Mouse (Mus musculus) left cerebral cortex, postnatal 4 days (tissue): ENCODE results near the gene Olfr1417. TPM values are rescaled to one million over a fixed set of nuclear protein-coding genes. Genes with fewer than 3 reads are reported as not detected.
"Not testable (repeated sequence)": the region's sequence is repeated elsewhere in the genome, so short reads cannot be mapped to it uniquely, and the experiment has no call there.

Experiments
- DNase-seq: peaks from one replicate; pipeline ENCODE4 v3.0.0-alpha.2; 2022
- intact Hi-C: fragments of 180-260 bp; cut with DNase I; formaldehyde crosslinking; loops from one replicate; pipeline ENCODE4 v1.15.1; 2025
- total RNA-seq, 2 experiments: library from RNA; stranded (reverse); gene quantifications; 2 replicates each; pipeline ENCODE4 v1.2.3; 2021

The Olfr1417 gene
- not detected for total RNA-seq

DNA sequence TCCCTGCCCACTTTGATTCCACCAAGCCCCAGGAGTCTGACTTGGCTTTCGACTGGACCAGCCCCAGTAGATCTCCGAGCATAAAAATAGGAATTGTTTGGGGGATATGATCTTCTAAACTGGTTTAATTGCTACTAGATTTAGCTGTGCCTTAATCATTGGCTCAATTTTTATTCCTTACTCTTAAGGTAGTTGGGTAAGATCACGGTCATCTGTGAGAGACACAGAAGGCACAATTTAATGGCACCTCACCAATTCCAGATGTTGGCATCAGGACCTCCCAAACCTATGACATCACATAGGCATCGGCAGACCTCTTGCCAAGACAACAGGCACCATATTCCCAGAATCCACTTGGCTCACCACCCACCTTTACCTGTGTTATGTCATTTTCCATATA lies at the start of gene Olfr1417:
Olfr1417 (minus strand) TSS at position 101 of the 400 bp plus-strand sequence.
- DNase-seq = no peak
- intact Hi-C loops = no loop called here

DNA sequence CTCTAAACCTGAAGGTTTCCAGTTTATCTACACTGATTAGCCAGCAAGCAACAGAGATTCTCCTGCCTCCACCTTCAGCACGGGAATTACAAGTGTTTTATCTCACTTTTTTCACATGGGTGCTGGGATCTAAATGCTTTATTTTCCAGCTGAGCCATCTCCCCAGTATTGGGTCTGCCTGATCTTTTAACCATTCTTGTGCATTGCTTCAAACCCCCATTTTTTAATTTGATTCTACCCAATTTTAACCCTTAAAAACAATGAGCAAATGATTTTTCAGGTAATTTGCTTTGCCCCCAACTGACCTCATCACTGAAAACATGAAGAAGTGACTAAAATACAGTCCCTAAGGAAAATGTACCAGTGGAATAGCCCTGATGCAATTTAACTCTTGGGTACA lies 47.2 kb upstream of the Olfr1417 start, which contains the start of gene Olfr1420:
Olfr1420 (plus strand) TSS at position 301 of the 400 bp plus-strand sequence.
- no peak for DNase-seq
- intact Hi-C loops = no loop called here

DNA sequence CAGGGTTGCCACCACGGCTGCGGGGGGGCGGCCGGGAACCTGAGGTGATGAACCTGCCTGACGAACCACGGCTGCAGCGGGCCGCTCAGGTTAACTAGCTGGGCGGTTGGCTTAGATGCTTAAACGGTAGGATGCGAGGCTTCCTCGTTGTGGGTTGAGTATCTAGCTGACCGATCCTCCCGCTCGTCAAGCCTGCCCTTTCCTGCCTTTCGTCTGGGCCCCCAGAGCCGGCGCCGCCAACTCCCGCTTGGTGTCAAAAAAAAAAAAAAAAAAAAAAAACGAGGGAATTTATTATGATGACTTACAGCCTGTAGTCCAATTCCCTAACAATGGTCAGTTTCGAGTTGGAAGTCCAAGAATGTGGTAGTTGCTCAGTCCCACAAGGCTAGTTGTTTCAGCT lies 39.4 kb upstream of the Olfr1417 start:
- DNase-seq, intact Hi-C loops: not testable (repeated sequence)

DNA sequence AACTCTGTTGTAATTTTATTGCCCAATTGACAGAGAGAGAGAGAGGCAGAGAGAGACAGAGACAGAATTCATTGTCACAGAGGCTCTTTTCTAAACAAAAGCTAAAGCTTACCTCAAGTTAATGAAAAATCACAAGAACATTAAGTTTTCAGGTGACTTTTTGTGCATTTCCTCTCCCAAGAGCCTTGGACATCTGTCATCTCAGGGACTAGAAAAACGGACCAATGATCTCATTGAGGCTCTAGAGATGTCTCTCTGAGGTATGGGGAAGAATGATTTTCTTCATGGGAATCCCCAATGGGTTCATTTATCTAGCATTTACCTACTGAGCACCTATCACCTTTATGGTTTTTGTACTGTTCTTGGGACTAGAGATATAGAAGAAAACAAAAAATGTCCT lies 36.0 kb upstream of the Olfr1417 start, which contains the start of gene Olfr1419:
Olfr1419 (minus strand) TSS at position 101 of the 400 bp plus-strand sequence.
- no peak for DNase-seq
- intact Hi-C loops = no loop called here

DNA sequence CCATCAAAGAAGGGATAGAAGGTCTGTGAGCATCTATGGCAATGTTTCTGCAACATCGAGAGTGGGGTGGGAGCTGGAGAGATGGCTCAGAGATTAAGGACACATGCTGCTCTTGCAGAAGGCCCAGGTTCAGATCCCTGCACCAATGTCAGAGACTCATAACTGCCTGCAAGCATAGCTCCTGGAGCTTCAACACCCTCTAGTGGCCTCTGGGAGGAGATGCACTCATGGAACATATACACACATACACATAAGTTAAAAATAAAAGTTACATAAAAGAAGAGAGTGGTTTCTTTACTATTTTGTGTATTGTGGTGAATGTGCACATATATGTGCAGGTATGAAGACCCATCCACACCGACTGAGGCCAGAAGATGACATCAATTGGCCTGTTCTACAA lies 28.8 kb upstream of the Olfr1417 start:
- intact Hi-C loops = no loop called here
- DNase-seq = no peak

DNA sequence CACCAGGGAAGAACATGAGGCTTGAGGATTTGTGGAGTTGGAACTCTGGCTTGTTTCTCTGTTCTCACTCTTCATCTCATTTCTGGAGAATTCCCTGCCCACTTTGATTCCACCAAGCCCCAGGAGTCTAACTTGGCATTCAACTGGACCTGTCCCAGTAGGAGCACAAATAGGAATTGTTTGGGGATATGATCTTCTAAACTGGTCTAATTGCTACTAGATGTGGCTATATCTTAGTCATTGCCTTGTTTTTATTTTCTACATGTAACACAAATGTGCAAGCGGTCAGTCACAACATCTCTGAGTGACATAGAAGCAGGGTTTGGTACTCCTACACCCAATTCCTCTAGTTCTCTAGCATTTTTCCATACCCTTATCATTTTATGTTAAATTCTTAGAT lies 21.9 kb upstream of the Olfr1417 start, which contains the start of gene Olfr1418:
Olfr1418 (minus strand) TSS at position 101 of the 400 bp plus-strand sequence.
- intact Hi-C loops = no loop called here
- DNase-seq = no peak

DNA sequence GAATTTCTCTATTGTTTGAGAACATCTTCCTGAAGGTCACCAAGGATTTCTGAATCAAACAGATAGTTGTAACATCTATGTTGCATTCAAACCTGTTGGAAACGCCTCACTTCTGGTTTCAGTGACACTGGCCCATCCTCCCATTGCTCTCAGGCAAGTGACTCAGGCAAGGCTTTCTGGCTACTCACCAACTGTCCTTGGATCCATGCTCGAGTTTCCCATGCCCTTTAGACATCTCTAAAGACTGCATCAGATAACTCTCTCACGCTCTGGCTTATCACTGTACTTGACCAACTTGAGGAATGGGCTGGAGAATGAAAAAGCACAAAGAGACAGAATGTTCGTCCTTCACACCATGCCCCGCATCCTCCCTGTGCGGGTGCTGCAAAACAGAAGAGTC lies 17.5 kb upstream of the Olfr1417 start:
- intact Hi-C loops = no loop called here
- DNase-seq = no peak

DNA sequence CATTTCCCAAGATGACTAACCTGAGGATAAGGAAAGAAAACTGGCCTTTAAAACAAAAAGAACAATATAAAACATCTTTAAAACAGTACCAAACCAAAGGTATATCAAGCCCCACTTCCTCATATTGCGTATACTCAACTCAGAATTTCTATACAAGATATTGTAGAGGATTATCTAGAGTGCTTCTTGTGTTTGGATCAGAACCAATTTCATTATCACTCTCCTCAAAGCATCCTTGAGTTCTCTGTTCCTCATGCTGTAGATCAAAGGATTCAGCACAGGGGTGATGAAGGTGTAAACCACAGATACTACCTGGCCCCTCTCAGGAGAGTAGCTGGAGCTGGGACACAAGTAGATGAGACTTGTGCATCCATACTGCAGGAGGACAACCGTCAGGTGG lies 15.8 kb upstream of the Olfr1417 start:
- no peak for DNase-seq
- intact Hi-C loops = no loop called here

DNA sequence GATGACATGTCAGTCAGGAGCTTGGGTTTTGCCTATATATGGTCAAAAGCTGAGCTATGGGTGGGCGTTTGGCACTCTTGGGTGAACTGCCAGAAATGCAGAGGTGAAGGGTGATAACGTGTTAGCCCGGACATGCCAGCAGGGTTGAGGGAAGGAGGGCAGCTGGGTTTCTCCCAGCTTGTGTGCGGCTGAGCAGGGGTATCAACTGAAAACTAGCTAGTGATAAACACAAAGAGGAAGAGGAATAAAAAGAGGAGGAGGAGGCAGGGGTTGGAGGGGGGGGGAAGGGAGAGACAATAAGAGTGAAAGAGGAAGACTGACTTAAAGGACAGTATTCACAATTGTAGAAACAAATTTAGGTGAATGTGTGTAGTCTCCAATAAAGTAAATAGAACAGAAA lies 13.6 kb upstream of the Olfr1417 start:
- intact Hi-C loops = no loop called here

DNA sequence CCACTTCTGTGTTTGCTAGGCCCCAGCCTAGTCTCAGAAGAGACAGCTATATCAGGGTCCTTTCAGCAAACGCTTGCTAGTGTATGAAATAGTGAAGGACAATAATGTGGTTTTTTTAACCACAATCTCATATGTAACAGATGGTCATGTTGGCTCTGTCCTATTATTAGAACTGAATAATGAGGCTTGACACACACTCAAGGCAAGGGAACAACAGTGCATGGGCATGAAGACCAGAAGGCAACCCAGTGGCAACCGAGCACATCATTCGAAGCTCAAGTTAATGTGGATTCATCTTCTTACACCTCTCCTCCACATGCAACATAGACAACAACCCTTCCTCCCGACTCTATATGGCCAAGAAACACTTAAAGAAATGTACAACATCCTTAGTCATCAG lies 7.3 kb upstream of the Olfr1417 start:
- no peak for DNase-seq
- intact Hi-C loops = no loop called here

More for the DNA sequence above, 13.6 kb upstream of the Olfr1417 start:
- no peak for DNase-seq

DNA sequence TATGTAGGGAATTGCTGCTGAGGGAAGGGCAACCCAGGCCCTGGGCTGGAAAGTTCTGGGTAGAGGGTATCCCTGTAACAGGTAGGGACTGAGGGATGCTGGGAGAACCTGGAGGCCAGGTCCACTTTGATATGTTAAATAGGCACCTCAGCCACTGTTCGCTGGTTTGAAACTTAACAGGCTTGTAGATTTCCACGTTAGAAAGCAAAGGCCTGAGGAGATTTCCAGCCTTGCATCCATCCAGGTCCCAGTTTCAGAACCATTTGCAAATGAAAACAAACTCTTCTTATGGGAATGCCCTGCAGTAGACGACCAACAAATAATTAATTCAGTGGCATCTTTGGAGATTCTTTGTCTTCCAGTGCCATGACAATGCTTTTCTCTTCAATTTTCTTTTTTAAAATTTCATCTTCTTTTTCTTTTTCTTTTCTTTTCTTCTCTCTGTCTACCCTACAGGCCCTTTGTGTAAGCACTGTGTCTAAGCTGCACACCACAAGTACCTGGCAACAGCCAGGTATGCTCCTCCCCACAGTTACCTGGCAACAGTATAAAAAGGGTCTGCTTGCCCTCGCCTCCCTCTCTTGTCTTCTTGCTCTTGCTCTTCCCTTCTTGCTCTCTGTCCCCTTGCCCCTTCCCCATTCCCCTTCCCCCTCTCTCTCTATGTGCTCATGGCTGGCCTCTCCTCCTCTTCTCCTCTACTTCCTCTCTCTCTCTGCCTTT lies 15.5 kb downstream of the Olfr1417 start:
- no peak for DNase-seq
- intact Hi-C loops = no loop called here

DNA sequence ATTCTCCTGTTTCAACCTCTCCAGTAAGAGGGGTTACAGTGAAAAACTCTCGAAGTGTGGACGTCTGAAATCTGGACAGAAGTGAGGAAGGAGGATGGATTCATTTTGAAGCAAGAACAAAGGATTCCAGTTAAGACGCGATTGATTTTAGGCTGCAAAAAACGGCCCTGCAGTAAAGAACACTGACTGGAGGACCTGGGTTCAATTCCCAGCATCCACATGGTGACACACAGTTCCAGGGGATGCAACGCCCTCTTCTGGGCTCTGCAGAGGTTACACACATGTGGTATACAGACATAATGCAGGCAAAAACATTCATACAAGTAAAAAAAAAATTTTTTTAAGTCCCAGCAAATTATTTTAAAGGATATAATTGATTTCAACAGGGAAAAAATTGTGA lies 18.8 kb downstream of the Olfr1417 start:
- no peak for DNase-seq
- intact Hi-C loops = no loop called here

DNA sequence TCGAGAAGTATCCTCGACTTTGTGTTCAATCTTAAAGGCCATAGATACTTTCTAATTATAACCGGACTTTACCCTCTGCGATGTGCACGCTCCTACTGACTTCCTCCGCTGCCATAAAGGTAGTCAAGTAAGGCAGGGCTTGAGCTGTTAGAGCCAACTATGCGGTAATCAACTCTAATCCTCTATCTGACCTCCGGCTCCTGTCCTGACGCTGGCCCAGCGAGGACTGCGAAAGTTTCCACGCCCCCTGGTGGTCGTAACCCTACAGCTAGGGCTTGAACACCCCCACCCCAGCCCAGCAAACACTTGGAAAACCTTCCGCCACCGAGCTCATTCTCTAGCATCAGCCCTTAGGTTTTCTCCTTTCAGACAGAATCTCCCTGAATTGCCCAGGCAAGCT lies 19.2 kb downstream of the Olfr1417 start:
- intact Hi-C loops = no loop called here
- peak; percentile 90 for DNase-seq

DNA sequence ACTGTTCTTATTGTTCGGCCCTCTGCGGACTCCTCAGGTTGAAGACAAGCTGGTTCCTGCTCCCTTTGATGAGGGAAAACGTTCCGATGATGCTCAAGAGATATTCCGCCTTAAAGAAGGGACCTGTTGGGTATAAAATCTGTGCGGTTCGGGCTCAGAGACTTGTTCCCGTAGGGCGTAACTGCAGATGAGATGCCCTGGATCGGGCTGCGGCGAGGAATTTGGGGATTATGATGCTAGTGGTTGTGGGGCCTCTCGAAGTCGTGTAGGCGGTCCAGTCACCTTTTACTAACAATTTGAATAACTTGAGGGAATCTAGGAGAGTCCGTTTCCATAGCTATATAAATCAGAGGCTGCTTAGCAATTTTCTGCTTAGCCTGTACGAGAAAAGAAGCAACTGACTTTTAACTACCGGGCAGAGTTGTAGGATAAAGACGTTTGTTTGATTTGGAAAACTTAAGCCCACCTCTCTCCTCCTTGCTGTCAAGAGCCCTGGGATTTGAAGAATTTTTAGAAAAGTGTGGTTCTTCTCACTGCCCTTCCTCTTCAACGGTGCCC lies 19.8 kb downstream of the Olfr1417 start, which contains the start of gene Stx3:
Stx3 (minus strand) TSS at position 261 of the 558 bp plus-strand sequence.
- DNase-seq = no peak
- intact Hi-C loops = no loop called here

DNA sequence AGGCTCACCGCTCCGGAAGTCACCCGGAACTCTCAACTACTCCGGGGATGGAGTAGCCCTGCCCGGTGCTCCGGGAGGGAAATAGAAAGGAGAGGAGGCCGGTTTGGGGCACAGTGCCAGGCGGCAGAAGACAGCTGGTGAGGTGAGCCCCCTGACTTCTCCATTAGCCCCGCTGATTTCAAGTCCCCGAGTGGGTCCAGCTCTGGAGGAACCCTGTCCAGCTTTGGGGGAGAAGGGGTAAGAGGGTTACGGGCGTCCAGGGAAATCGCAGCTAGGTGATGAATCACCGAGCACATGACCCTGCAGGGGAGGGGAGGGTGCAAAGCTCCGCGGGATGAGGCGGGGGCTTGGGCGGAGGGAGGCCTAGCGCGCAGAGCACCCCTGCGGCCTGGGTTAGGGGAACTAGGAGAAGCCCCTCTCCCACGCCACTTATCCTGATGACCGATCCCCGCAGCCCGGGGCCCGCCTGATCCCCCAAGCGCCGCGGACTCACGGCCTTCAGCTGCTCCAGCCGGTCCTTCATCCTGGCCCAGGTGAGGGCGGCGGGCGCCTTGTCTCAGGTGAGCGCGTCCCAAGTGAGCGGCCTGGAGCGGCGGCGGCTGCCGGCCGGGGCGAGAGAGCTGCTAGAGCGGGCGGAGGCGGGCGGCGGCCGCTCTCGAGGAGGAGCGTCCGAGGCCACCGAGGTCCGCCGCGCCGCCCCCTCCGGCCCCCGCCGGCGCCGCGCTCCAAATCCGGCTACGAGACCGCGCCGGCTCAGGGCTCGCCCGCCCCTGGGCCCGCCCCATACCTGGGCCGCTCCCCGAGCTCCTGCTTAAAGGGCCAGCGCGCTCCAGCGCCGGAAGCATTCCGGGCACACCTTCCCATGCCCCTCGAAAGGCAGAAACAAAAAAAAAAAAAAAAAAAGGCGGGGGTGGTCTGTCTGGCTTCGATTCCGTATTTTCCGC lies 20.5 kb downstream of the Olfr1417 start:
- DNase-seq = peak; percentile 41

DNA sequence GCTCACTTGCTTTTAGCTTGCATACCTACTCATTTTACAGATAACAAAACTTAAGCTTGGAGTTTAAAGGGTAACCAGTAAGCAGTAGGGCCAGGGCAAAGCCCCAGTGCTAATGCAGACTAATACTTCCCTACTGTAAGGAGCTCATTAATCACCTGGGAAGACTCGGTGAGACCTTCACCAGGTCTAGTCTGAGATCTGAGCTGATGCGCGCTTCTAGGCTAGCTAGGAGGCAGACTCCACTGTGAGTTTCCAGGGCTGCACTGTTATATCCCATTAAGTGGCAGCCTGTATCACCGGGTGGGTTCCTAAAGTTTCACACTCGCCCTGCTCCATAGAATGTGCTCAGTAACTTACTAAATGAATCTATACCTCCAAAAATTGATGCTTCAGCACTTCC lies 21.4 kb downstream of the Olfr1417 start:
- DNase-seq = no peak
- intact Hi-C loops = no loop called here

More for the DNA sequence above, 20.5 kb downstream of the Olfr1417 start:
- intact Hi-C loops = no loop called here

DNA sequence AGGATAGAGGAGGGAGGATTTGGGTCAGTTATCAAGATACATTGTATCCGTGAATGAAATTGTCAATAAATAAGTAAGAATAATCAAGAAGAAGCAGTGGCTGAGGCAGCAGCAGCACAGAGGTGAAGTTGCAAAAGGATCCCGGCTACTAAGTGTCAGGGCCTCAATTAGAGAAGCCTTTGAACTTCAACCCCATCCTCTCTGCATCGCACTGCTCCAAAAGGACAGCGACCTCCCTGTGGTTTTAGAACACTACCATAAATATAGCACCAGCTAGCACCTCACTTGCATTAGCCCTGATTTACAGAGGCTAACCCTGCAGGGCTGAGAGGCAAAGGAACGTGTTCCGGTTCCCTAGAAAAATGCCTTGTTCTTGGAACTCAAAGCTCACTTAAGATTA lies 22.3 kb downstream of the Olfr1417 start:
- intact Hi-C loops = no loop called here

DNA sequence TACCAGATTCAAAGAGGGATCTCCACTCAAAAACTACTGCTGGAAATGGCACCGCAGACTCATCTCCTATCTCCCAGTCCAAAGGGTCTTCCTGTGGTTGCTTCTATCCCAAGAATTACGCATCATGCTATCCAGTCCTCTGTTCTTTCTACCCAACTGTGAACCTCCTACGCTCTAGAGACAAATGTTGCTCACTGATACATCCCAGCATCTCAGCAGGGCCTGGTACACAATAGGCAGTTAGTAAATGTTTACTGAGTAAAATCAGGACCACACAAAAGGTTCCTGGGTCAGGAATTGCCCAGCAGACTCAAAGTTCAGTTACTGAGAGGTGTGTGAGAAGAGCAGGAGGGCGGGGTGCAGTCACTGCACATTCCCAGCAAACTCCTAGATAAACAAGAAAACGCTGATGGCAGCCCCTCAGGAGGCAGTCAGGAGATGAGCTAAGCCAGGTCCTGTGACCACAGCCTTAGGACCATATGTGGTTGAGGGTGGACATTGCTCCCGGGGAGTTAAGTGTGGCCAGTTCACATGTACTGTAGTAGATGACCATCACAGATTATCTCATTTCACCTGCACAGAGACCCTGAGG lies 24.2 kb downstream of the Olfr1417 start:
- intact Hi-C loops = no loop called here

More for the DNA sequence above, 22.3 kb downstream of the Olfr1417 start:
- DNase-seq = no peak

DNA sequence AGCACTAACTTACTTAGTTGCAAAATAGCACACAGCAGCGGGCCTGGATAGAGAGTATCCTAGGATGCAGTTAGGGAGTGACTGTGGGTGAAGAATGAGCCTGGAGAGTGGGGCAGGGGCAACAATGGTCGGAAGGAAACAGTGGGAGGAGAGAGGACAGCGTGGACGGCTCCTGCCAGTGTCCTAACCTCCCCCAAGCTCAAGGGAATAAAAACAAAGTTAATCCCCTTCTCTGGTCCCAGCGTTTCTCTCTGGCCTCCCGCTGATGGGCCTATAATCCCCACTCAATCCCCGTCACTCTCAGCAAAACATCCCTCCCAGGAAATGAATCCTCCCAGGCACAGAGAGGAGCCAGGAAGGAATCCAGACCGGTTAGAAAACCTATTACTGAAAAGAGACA lies 25.4 kb downstream of the Olfr1417 start:
- DNase-seq = no peak
- intact Hi-C loops = no loop called here

More for the DNA sequence above, 24.2 kb downstream of the Olfr1417 start:
- no peak for DNase-seq

DNA sequence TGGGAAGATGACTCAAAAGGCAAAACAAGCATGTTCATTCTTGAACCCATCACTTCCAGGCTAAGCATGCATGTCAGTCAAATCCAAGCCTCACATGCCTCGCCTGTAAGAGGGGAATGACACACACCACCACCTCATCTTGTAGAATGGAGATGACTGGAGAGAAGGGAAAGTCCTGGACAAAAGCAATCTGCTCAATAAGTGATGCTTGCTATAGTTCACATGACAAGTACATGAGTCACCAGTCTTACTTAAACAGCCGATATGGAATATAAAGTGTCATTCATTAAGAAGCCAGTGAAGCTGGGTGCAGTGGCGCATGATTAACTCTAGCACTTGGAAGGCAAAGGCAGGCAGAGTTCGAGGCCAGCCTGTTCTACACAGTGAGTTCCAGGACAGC lies 25.9 kb downstream of the Olfr1417 start:
- DNase-seq = no peak
- intact Hi-C loops = no loop called here
